11 mouse cellular contexts compared by ENCODE assay signal in the genomic region with DNA sequence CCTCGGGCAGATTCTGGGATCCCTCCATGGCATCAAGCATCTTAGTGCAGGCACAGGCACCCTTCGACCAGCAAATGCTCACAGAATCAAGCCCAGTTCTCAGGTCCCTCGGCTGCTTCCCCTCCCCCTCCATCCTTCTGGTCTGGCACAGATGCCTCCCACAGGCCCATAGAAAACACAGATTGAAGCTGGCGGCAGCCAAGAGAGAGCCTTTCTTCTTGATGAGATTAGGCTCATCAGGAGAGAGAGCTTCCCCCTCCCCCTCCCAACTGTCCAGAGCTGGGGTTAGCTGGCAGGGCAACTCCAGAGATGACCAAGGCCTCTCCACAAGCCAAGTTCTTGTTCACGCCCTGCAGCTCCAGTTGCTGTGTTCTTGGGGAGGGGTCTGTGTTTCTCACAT. TPM values are rescaled to one million over a fixed set of nuclear protein-coding genes. Genes with fewer than 3 reads are reported as not detected.
DNase-seq lines count a peak whose midpoint lies in the region; ATAC-seq and TF ChIP-seq lines count a peak whose summit lies in the region.
"Had no signal": no experiment of that assay in that cellular context is flagged by ENCODE, and none has a peak within 500 bp of the region (broad histone marks: within the 10 kb centered on the region; RNA-seq: fewer than 3 reads in every experiment).

No protein-coding gene starts in this region.

- H3K27ac ChIP-seq in forebrain, embryonic 13.5 days, result no peak overlapping the region
- H3K27ac ChIP-seq in forebrain, embryonic 11.5 days (ENCODE audit: low read depth, low read length), result no peak overlapping the region
- peak overlapping the region; percentile 36; the same call in 1 of the 2 replicates for H3K27ac ChIP-seq in forebrain, embryonic 14.5 days (ENCODE audit: low read depth, low read length)
- H3K27ac ChIP-seq: embryonic facial prominence, embryonic 15.5 days; neural tube, embryonic 12.5 days had no signal

- no peaks in the 10 kb centered on the region for H3K27me3 ChIP-seq in forebrain, embryonic 13.5 days
- no peaks in the 10 kb centered on the region for H3K27me3 ChIP-seq in forebrain, embryonic 11.5 days (ENCODE audit: control insufficient read depth, insufficient read depth, low read length)
- no peaks in the 10 kb centered on the region for H3K27me3 ChIP-seq in forebrain, embryonic 14.5 days (replicated peaks; ENCODE audit: control insufficient read depth, insufficient read depth, low read length)
- H3K27me3 ChIP-seq: embryonic facial prominence, embryonic 15.5 days; neural tube, embryonic 12.5 days had no signal

- DNase-seq in forebrain, embryonic 11.5 days (ENCODE audit: low spot score), result no peak
- peak; percentile 83 for DNase-seq in brain, embryonic 14.5 days (ENCODE audit: low read depth)
- peak; percentile 74 for DNase-seq in forebrain, embryonic 14.5 days (ENCODE audit: low spot score)
- DNase-seq in left cerebral cortex, postnatal 4 days, result peak; percentile 89
- no peak for DNase-seq in ovary, postnatal 10 days (ENCODE audit: low spot score)
- DNase-seq in adrenal gland, adult 18-20 months (ENCODE audit: low spot score in 2 of 2), result no peak
- no peak for DNase-seq in spleen, postnatal 36 days (ENCODE audit: low spot score in 2 of 2)
- DNase-seq: heart, postnatal 36 days had no signal

- H3K4me2 ChIP-seq in forebrain, embryonic 13.5 days, result no peak overlapping the region
- no peak overlapping the region for H3K4me2 ChIP-seq in forebrain, embryonic 11.5 days (ENCODE audit: low read depth, low read length, severe bottlenecking)
- no peak overlapping the region for H3K4me2 ChIP-seq in forebrain, embryonic 14.5 days (ENCODE audit: low read length)
- H3K4me2 ChIP-seq: embryonic facial prominence, embryonic 15.5 days; neural tube, embryonic 12.5 days had no signal

- no peak for TF ChIP-seq POLR2A in brain, embryonic 14.5 days (IDR thresholded peaks at IDR 0.05; ENCODE audit: borderline replicate concordance, extremely low read depth, insufficient read depth, insufficient read length, poor library complexity, severe bottlenecking)

- no peak for TF ChIP-seq CTCF in brain, embryonic 14.5 days (IDR thresholded peaks at IDR 0.05; ENCODE audit: borderline replicate concordance, extremely low read depth, insufficient read depth, insufficient read length)

- no peak overlapping the region for H3K9ac ChIP-seq in forebrain, embryonic 13.5 days
- no peak overlapping the region for H3K9ac ChIP-seq in forebrain, embryonic 11.5 days (ENCODE audit: low read length)
- H3K9ac ChIP-seq in forebrain, embryonic 14.5 days (ENCODE audit: low read length), result no peak overlapping the region
- H3K9ac ChIP-seq: embryonic facial prominence, embryonic 15.5 days; neural tube, embryonic 12.5 days had no signal

- no peak overlapping the region for H3K4me3 ChIP-seq in forebrain, embryonic 13.5 days
- H3K4me3 ChIP-seq in forebrain, embryonic 11.5 days (ENCODE audit: low read depth, low read length), result no peak overlapping the region
- H3K4me3 ChIP-seq in forebrain, embryonic 14.5 days (ENCODE audit: low read depth, low read length), result no peak overlapping the region
- H3K4me3 ChIP-seq: embryonic facial prominence, embryonic 15.5 days; neural tube, embryonic 12.5 days had no signal

- H3K36me3 ChIP-seq in forebrain, embryonic 13.5 days (ENCODE audit: poor library complexity, severe bottlenecking), result no peaks in the 10 kb centered on the region
- no peaks in the 10 kb centered on the region for H3K36me3 ChIP-seq in forebrain, embryonic 11.5 days (ENCODE audit: control insufficient read depth, insufficient read depth, low read length)
- no peaks in the 10 kb centered on the region for H3K36me3 ChIP-seq in forebrain, embryonic 14.5 days (ENCODE audit: control insufficient read depth, insufficient read depth, low read length)
- H3K36me3 ChIP-seq: embryonic facial prominence, embryonic 15.5 days; neural tube, embryonic 12.5 days had no signal

- WGBS in forebrain, embryonic 13.5 days, result 14% methylated on average over 5 of the region's 5 CpGs
- WGBS in forebrain, embryonic 11.5 days, result 22% methylated on average over 5 of the region's 5 CpGs
- 17% methylated on average over 5 of the region's 5 CpGs for WGBS in forebrain, embryonic 14.5 days

- peaks cover 8% of the 10 kb centered on the region; the same call in 1 of the 2 replicates for H3K4me1 ChIP-seq in forebrain, embryonic 13.5 days
- H3K4me1 ChIP-seq in forebrain, embryonic 11.5 days (replicated peaks; ENCODE audit: control insufficient read depth, insufficient read depth, low read length), result no peaks in the 10 kb centered on the region
- no peaks in the 10 kb centered on the region for H3K4me1 ChIP-seq in forebrain, embryonic 14.5 days (ENCODE audit: control insufficient read depth, insufficient read depth, low read length)
- H3K4me1 ChIP-seq: embryonic facial prominence, embryonic 15.5 days had no signal

- intact Hi-C loops in left cerebral cortex, postnatal 4 days (cut with DNase I), result no loop called here

- ATAC-seq in forebrain, embryonic 13.5 days, result peak; percentile 75
- ATAC-seq in forebrain, embryonic 11.5 days (replicated peaks; ENCODE audit: low FRiP score), result no peak
- peak; percentile 73 for ATAC-seq in forebrain, embryonic 14.5 days

- no peaks in the 10 kb centered on the region for H3K9me3 ChIP-seq in forebrain, embryonic 13.5 days (replicated peaks)
- no peaks in the 10 kb centered on the region for H3K9me3 ChIP-seq in forebrain, embryonic 11.5 days (ENCODE audit: control insufficient read depth, low read length)
- no peaks in the 10 kb centered on the region for H3K9me3 ChIP-seq in forebrain, embryonic 14.5 days (replicated peaks; ENCODE audit: control insufficient read depth, low read length)
- H3K9me3 ChIP-seq: embryonic facial prominence, embryonic 15.5 days had no signal

RNA-seq across cellular contexts. Expression of a gene that starts 32.3 kb away (rescaled TPM):
- 1.8 TPM in 2 replicates for polyA plus RNA-seq in forebrain, embryonic 13.5 days (2015; fragmentation: Nextera tagmentation; extraction: Ambion mirVana)
- polyA plus RNA-seq in forebrain, embryonic 11.5 days (2014; fragmentation: Nextera tagmentation; extraction: Ambion mirVana), result 2.5 and 2.8 TPM in 2 replicates
- polyA plus RNA-seq in brain, embryonic 14.5 days (2012; rRNA removed), result 7.7 and 13.2 TPM in 2 replicates
- polyA plus RNA-seq in forebrain, embryonic 14.5 days (2014; fragmentation: Nextera tagmentation; extraction: Ambion mirVana), result 2.2 and 2.9 TPM in 2 replicates
- total RNA-seq in left cerebral cortex, postnatal 4 days (2021), result 10 to 100 TPM; 37.9 to 39.9 TPM
- 1 to 10 TPM; 2.1 to 2.6 TPM for total RNA-seq in adrenal gland, adult 18-20 months (2021)

RNA-seq across cellular contexts. Expression of a gene that starts 33.7 kb away (rescaled TPM):
- 0.30 and 0.43 TPM in 2 replicates for polyA plus RNA-seq in forebrain, embryonic 13.5 days (2015; fragmentation: Nextera tagmentation; extraction: Ambion mirVana)
- 0.98 and 2.0 TPM in 2 replicates for polyA plus RNA-seq in forebrain, embryonic 11.5 days (2014; fragmentation: Nextera tagmentation; extraction: Ambion mirVana)
- 0.50 and 0.82 TPM in 2 replicates for polyA plus RNA-seq in brain, embryonic 14.5 days (2012; rRNA removed)
- 1.0 and 1.6 TPM in 2 replicates for polyA plus RNA-seq in forebrain, embryonic 14.5 days (2014; fragmentation: Nextera tagmentation; extraction: Ambion mirVana)
- total RNA-seq in left cerebral cortex, postnatal 4 days (2021), result under 1 TPM; 0.48 to 0.88 TPM
- 1 to 10 TPM; 4.7 to 5.0 TPM for total RNA-seq in adrenal gland, adult 18-20 months (2021)

Comparison
In these comparisons a context has a peak if more than half of its experiments do, and no peak if none do; other contexts are left out.
1. DNase-seq: peak in brain, embryonic 14.5 days (single experiment), forebrain, embryonic 14.5 days (single experiment) and left cerebral cortex, postnatal 4 days (single experiment); none in forebrain, embryonic 11.5 days (single experiment), ovary, postnatal 10 days (single experiment), adrenal gland, adult 18-20 months (0 of 2) and spleen, postnatal 36 days (0 of 2).